Mouse (Mus musculus) kidney, embryonic 16.5 days (tissue): ENCODE results near the gene Ramac. TPM values are rescaled to one million over a fixed set of nuclear protein-coding genes. Genes with fewer than 3 reads are reported as not detected.

Experiments used
- ATAC-seq: fragments of 200-750 bp; cut with Nextera tagmentation; 2 replicates; pipeline ENCODE4 v1.8.0; 2017; ENCODE audit warnings: moderate TSS enrichment; ENCODE audit not compliant: low FRiP score, low TSS enrichment
- H3K27ac ChIP-seq: fragments of 300-500 bp; sonication (generic); 2 replicates; pipeline ENCODE4 v1.5.1; 2014; ENCODE audit warnings: low read length
- H3K27me3 ChIP-seq: fragments of 300-500 bp; sonication (generic); 2 replicates; pipeline ENCODE4 v1.6.1; 2014; ENCODE audit warnings: low read length, control low read depth, mixed read lengths; ENCODE audit not compliant: insufficient read depth
- H3K36me3 ChIP-seq: fragments of 300-500 bp; sonication (generic); 2 replicates; pipeline ENCODE4 v1.6.1; 2014; ENCODE audit warnings: low read length, control low read depth, mixed read lengths; ENCODE audit not compliant: insufficient read depth
- H3K4me1 ChIP-seq: fragments of 300-500 bp; sonication (generic); 2 replicates; pipeline ENCODE4 v1.6.1; 2014; ENCODE audit warnings: low read length, control low read depth, mixed read lengths; ENCODE audit not compliant: insufficient read depth
- H3K4me2 ChIP-seq: fragments of 300-500 bp; sonication (generic); replicated peaks from 2 replicates; pipeline ENCODE4 v1.6.1; 2014; ENCODE audit warnings: low read depth, low read length
- H3K4me3 ChIP-seq: fragments of 300-500 bp; sonication (generic); 2 replicates; pipeline ENCODE4 v1.5.1; 2014; ENCODE audit warnings: mild to moderate bottlenecking, low read length
- H3K9ac ChIP-seq: fragments of 300-500 bp; sonication (generic); replicated peaks from 2 replicates; pipeline ENCODE4 v1.6.1; 2014; ENCODE audit warnings: low read length
- H3K9me3 ChIP-seq: fragments of 300-500 bp; sonication (generic); 2 replicates; pipeline ENCODE4 v1.6.1; 2016; ENCODE audit warnings: low read length, control low read depth
- WGBS: fragments of 180-500 bp; shearing (Covaris S2); extraction: QIAGEN DNeasy Blood & Tissue Kit; methylation state at CpG from one replicate; pipeline ENCODE4 v1.1.7; 2014; 5-methylcytosine and 5-hydroxymethylcytosine counted together
- polyA plus RNA-seq: library from polyadenylated mRNA; unstranded; fragments of >200 nt; fragmentation: Nextera tagmentation; extraction: Ambion mirVana; gene quantifications from 2 replicates; pipeline ENCODE4 v1.2.1, GENCODE M21; 2015

Ramac gene
- polyA plus RNA-seq, 1 experiment from 2014 or later = 139 TPM

DNA sequence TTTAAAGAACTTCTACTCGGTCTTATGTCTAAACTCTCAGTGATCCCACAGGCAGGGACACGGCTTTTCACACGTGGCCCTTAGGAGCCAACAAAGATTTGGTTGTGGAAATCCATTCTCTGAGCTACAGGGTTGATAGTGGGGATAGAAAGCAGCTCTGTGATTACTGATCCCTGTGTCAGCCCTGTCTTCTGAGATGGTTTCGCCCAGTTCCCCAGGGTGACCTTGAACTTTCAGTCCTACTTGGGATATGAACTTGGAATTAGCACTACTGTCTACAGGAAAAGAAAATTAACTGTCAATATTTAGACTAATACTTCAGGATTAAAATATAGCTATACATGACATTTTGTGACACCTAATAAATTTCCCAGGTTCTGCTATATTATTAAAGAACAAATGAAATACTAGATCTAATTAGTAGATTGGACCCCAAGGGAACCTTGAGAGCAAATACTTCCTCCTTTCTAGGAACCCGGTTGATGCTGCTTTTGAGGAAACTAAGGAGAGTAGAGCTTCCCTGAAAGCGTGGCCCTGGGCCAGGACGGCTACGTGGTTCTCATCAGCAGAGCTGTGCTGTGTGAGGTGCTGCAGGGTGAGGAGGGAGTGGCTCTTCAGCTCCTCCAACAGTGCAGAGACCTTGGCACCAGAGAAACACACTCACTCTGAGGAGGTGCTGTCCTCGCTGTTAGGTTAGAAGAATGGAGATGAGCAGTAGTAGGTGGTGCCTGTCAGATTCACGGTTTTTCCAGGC, 10.2 kb downstream of the Ramac start:
- Histone ChIP-seq H3K9me3 (peaks cover 3% of the 10 kb centered on the region; the same call in 1 of the 2 replicates), H3K27me3 (no peaks in the 10 kb centered on the region), H3K36me3 (0 out of 2 replicates have a peak, but pooled peaks cover 7% of the 10 kb centered on the region), H3K9ac (no peak overlapping the region), H3K4me2 (no peak overlapping the region), H3K27ac (no peak overlapping the region), H3K4me1 (no peaks in the 10 kb centered on the region), H3K4me3 (no peak overlapping the region)
- no peak for ATAC-seq
- WGBS = 80% methylated on average over 10 of the region's 10 CpGs

DNA sequence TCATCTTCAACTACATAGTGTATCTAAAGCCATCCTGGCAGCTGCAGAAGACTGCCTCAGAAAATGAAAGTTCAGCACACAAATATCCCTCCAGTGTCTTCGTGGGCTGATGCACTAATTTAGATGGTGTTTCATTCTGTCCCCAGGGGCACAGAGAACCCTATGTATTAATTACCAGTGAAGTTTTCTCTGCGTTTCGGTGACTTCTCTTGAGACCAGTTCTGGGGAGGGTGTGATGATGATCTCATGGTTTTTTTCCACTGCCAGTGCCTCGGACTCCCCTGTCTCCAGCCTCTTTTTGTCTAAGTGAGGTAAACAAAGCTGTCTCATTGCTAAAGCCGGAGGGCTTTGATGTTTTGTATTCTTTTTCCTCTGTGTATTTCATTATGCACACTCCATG, 12.6 kb downstream of the Ramac start:
- H3K9ac ChIP-seq = no peak overlapping the region
- peaks cover 12% of the 10 kb centered on the region for H3K36me3 ChIP-seq
- no peaks in the 10 kb centered on the region for H3K4me1 ChIP-seq
- no peak overlapping the region for H3K27ac ChIP-seq
- H3K27me3 ChIP-seq = no peaks in the 10 kb centered on the region
- 81% methylated on average over 5 of the region's 5 CpGs for WGBS
- no peak for ATAC-seq
- H3K4me3 ChIP-seq = no peak overlapping the region
- H3K9me3 ChIP-seq = peaks cover 5% of the 10 kb centered on the region
- no peak overlapping the region for H3K4me2 ChIP-seq

DNA sequence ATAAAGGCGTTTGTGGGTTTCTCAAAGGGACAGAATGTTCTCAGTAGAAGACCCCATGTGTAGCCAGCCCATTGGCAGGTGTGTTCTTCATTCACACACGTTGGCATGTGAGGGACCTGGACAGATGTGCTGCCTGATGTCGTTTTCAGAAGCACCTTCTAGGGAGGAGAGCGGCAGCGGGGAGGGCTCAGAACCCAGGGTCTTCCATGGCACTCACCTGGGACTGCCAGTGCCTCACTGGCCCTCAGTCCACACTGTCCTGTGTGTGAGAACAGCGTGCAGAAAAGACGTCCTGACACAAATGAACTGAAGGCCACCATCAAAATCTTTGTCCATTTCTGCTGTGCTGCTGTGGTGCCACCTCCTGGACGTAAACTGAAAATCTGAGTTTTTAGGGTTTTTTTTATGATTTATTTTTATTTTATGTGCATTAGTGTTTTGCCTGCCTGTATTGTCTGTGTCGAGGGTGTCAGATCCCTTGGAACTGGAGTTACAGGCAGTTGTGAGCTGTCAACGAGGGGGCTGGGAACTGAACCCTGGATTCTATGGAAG, 15.0 kb downstream of the Ramac start:
- no peak overlapping the region for H3K4me3 ChIP-seq
- H3K4me1 ChIP-seq = no peaks in the 10 kb centered on the region
- no peak for ATAC-seq
- no peak overlapping the region for H3K27ac ChIP-seq
- peaks cover 25% of the 10 kb centered on the region for H3K36me3 ChIP-seq
- H3K9ac ChIP-seq = no peak overlapping the region
- 65% methylated on average over 10 of the region's 10 CpGs for WGBS
- peaks cover 15% of the 10 kb centered on the region for H3K9me3 ChIP-seq
- no peaks in the 10 kb centered on the region for H3K27me3 ChIP-seq
- no peak overlapping the region for H3K4me2 ChIP-seq

DNA sequence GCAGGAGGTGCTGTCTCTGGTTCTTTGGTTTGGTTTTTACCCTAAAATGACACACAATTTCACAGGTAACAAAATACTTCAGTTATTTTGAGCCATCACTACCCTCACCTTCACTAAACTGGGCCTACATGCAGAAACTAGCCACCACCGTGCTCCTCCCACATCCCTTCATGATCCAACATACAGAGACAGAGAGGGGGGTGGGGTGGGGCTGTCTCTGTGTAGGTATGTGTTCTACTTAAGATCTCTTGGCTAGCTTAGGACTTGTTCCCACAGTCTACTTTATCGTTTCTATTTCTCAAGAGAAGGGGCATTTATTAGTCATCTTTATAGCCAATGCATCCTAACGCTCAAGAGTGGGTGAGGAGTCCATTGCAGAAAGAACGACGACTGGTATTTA, 25.8 kb downstream of the Ramac start:
- Histone ChIP-seq H3K27me3 (no peaks in the 10 kb centered on the region), H3K9me3 (no peaks in the 10 kb centered on the region), H3K27ac (peak overlapping the region; percentile 99), H3K36me3 (peaks cover 24% of the 10 kb centered on the region; the same call in 1 of the 2 replicates), H3K4me1 (peaks cover 12% of the 10 kb centered on the region), H3K4me3 (peak overlapping the region; percentile 75), H3K9ac (peak overlapping the region; percentile 90), H3K4me2 (peak overlapping the region; percentile 83)
- 6% methylated on average over 5 of the region's 5 CpGs for WGBS
- ATAC-seq = peak; percentile 49

DNA sequence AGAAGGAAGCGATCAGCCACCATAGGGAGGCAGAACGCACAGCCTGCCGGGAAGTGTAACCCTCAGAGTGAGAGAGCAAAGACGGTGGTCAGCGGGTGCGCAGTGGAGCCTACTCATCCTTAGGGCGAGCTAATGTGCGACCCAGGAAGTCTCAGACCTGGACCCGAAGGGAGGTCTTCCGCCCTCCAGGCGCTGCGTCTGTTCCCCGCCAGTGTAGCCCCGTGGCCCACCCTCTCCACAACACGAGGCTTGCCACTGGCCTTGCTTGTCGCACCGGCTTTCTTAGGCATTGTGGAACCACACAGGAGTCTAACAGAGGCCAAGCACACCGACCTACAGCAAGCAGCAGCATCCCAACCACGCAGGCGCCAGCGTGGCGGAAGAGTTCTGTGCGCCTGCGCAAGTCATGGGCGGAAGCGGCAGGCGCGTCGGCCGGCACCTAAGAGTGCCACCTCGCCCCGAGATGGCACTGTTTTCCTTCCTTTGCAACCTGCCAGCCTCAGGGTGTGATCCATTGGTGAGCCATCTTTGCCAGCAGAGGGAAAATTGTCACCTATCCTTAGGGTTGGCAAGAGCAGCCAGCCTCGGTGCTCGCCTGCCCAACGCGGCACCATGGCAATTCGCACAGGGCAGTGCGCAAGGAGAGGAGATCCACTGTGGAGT, 26.5 kb downstream of the Ramac start, which contains the start of gene 3110040N11Rik:
Gene 3110040N11Rik (minus strand): TSS at position 384 of the 663 bp plus-strand sequence.
- peak; percentile 96 for ATAC-seq

DNA sequence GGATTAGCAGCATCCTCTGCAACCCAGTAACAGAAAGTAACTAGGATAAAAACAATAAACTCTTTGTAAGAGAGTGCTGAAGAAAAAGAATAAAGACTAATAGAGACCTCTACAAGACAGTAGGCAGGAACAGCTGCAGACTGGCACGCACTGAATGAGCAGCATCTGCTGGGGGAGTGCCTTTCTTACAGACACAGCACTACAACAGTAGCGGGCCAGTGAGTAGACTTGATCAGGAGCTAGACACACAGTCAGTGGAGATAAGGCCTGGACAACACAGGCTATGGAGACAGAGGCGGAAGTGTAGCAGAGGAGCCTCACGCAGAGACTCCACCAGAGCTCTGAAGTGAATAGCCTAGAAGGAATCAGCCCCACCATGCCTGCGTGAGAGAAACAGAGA, 43.3 kb downstream of the Ramac start:
- Histone ChIP-seq H3K4me2 (no peak overlapping the region), H3K9me3 (no peaks in the 10 kb centered on the region), H3K4me1 (no peaks in the 10 kb centered on the region), H3K9ac (no peak overlapping the region), H3K36me3 (0 out of 2 replicates have a peak, but pooled peaks cover 2% of the 10 kb centered on the region), H3K4me3 (no peak overlapping the region), H3K27me3 (no peaks in the 10 kb centered on the region), H3K27ac (no peak overlapping the region)
- no peak for ATAC-seq
- 89% methylated on average over 5 of the region's 5 CpGs for WGBS

More for the DNA sequence above, 26.5 kb downstream of the Ramac start, which contains the start of gene 3110040N11Rik:
- peak within 1 kb of the TSS; percentile 75 for H3K4me3 ChIP-seq
- H3K27me3 ChIP-seq = no peaks in the 10 kb centered on the region
- peak within 1 kb of the TSS; percentile 83 for H3K4me2 ChIP-seq
- peak within 1 kb of the TSS; percentile 99 for H3K27ac ChIP-seq
- peaks cover 12% of the 10 kb centered on the region for H3K4me1 ChIP-seq
- H3K36me3 ChIP-seq = peaks cover 27% of the 10 kb centered on the region; the same call in 1 of the 2 replicates
- under 1% methylated on average over 38 of the region's 38 CpGs for WGBS
- no peaks in the 10 kb centered on the region for H3K9me3 ChIP-seq
- peak within 1 kb of the TSS; percentile 90 for H3K9ac ChIP-seq

Other genes with a start within 250 kb of the Ramac start
- gene Fsd2, start 196.0 kb upstream of the Ramac start, polyA plus RNA-seq = 0.19 and 0.27 TPM in 2 replicates
- 1.2 and 3.4 TPM in 2 replicates for gene Whamm, start 191.7 kb upstream of the Ramac start, polyA plus RNA-seq
- 10.3 and 11.7 TPM in 2 replicates for gene Homer2, start 55.4 kb upstream of the Ramac start, polyA plus RNA-seq
- 47.4 and 51.8 TPM in 2 replicates for gene 3110040N11Rik, start 26.6 kb downstream of the Ramac start, polyA plus RNA-seq
- 52.1 and 62.1 TPM in 2 replicates for gene Btbd1, start 66.5 kb downstream of the Ramac start, polyA plus RNA-seq
- gene Gm10160, start 92.9 kb downstream of the Ramac start, polyA plus RNA-seq = not detected in 2 replicates
- gene Tm6sf1, start 96.1 kb downstream of the Ramac start, polyA plus RNA-seq = 13.2 and 14.3 TPM in 2 replicates
- 10.0 and 11.7 TPM in 2 replicates for gene Hdgfl3, start 171.5 kb downstream of the Ramac start, polyA plus RNA-seq
- 0.15 and 0.50 TPM in 2 replicates for gene Bnc1, start 229.4 kb downstream of the Ramac start, polyA plus RNA-seq